Mouse (Mus musculus) neural tube, postnatal 0 days (tissue): ENCODE measurements around the gene Gm17693. TPM values are rescaled to one million over a fixed set of nuclear protein-coding genes. Genes with fewer than 3 reads are reported as not detected.

Experiments
- polyA plus RNA-seq: library from polyadenylated mRNA; unstranded; fragments of >200 nt; fragmentation: Nextera tagmentation; extraction: Ambion mirVana; gene quantifications from 2 replicates; pipeline ENCODE4 v1.2.1, GENCODE M21; 2015

Gene Gm17693
- polyA plus RNA-seq, result not detected in 2 replicates

GRCm38 (mm10) chrX:125705144-125705543, at the start of gene Gm17693:
Gm17693 (plus strand) TSS chrX:125705444.

